Mouse (Mus musculus): ENCODE results near the gene Vmn1r119. TPM values are rescaled to one million over a fixed set of nuclear protein-coding genes. Genes with fewer than 3 reads are reported as not detected.

Vmn1r119 gene
- not detected in 4 replicates for total RNA-seq (2023)

DNA sequence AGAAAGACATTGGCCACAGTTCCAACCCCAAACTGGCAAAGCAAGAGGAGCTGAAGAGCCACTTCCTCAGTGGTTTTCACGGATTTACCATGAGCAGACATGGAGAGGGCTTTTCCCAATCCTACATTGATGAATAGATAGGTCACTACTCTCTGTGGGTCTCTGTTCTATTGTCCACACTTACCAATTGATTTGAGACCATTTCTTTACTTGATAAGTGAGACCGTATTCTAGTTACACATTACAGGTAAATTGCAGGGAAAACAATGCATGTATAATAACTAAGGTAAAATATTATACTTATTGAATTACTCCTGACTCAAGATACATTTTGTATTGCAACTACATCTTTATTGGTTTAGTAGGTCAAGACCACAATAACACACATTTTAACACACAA, at the start of gene Vmn1r119:
Gene Vmn1r119 (minus strand): TSS at position 101 of the 400 bp plus-strand sequence.

GRCm38 (mm10) chr7:21053684-21054083, 41.4 kb upstream of the Vmn1r119 start, which contains the start of gene Vmn1r120:
TSS of gene Vmn1r120 (minus strand) at chr7:21053784.

Other genes with a start within 250 kb of the Vmn1r119 start
- gene Vmn1r112, start 241.3 kb downstream of the Vmn1r119 start, total RNA-seq (2023): not detected in 4 replicates
- gene Vmn1r113, start 225.2 kb downstream of the Vmn1r119 start, total RNA-seq (2023): not detected in 4 replicates
- not detected in 4 replicates for gene Vmn1r114, start 200.3 kb downstream of the Vmn1r119 start, total RNA-seq (2023)
- not detected in 4 replicates for gene Vmn1r115, start 167.5 kb downstream of the Vmn1r119 start, total RNA-seq (2023)
- not detected in 4 replicates for gene Vmn1r116, start 140.2 kb downstream of the Vmn1r119 start, total RNA-seq (2023)
- not detected in 4 replicates for gene Vmn1r117, start 128.3 kb downstream of the Vmn1r119 start, total RNA-seq (2023)
- gene Vmn1r118, start 100.1 kb downstream of the Vmn1r119 start, total RNA-seq (2023): not detected in 4 replicates
- gene Vmn1r120, start 41.3 kb upstream of the Vmn1r119 start, total RNA-seq (2023): not detected in 4 replicates
- not detected in 4 replicates for gene Vmn1r121, start 86.1 kb upstream of the Vmn1r119 start, total RNA-seq (2023)
- not detected in 4 replicates for gene Vmn1r122, start 121.7 kb upstream of the Vmn1r119 start, total RNA-seq (2023)
- not detected in 4 replicates for gene Vmn1r123, start 149.7 kb upstream of the Vmn1r119 start, total RNA-seq (2023)
- not detected in 4 replicates for gene Gm5157, start 178.0 kb upstream of the Vmn1r119 start, total RNA-seq (2023)
- gene Vmn1r124, start 248.2 kb upstream of the Vmn1r119 start, total RNA-seq (2023): not detected in 4 replicates